Comparison of ENCODE assay signal across 9 mouse cellular contexts in genomic region chr17:30752370-30752818, GRCm38 (mm10).
DNase-seq lines count a peak whose midpoint lies in the region; ATAC-seq and TF ChIP-seq lines count a peak whose summit lies in the region.
"Had no signal": no experiment of that assay in that cellular context is flagged by ENCODE, and none has a peak within 500 bp of the region (broad histone marks: within the 10 kb centered on the region; RNA-seq: fewer than 3 reads in every experiment).

No protein-coding gene starts in this region.

- H3K9ac ChIP-seq in stomach, postnatal 0 days (ENCODE audit: low read length) = no peak overlapping the region
- H3K9ac ChIP-seq: liver, embryonic 15.5 days had no signal

- H3K4me3 ChIP-seq in gastrocnemius, adult 2 months = peak overlapping the region; percentile 22
- no peak overlapping the region for H3K4me3 ChIP-seq in stomach, postnatal 0 days (ENCODE audit: low read depth, low read length)
- H3K4me3 ChIP-seq: liver, embryonic 15.5 days had no signal

- H3K4me2 ChIP-seq in stomach, postnatal 0 days (replicated peaks; ENCODE audit: low read depth) = no peak overlapping the region
- H3K4me2 ChIP-seq: liver, embryonic 15.5 days had no signal

- TF ChIP-seq CTCF in gastrocnemius, adult 2 months (IDR thresholded peaks at IDR 0.05) = no peak
- TF ChIP-seq CTCF in stomach, postnatal 0 days (IDR thresholded peaks at IDR 0.05; ENCODE audit: low read depth) = no peak

- no peak overlapping the region for H3K27ac ChIP-seq in gastrocnemius, adult 2 months
- no peak overlapping the region for H3K27ac ChIP-seq in stomach, postnatal 0 days (replicated peaks)
- H3K27ac ChIP-seq: liver, embryonic 15.5 days had no signal

- no peaks in the 10 kb centered on the region for H3K36me3 ChIP-seq in stomach, postnatal 0 days (ENCODE audit: control insufficient read depth, insufficient read depth, low read length)
- H3K36me3 ChIP-seq: liver, embryonic 15.5 days had no signal

- intact Hi-C loops in gastrocnemius, adult 2 months (cut with DNase I) = no loop called here
- intact Hi-C loops in gastrocnemius, postnatal 36 days (cut with DNase I) = no loop called here

- WGBS in stomach, postnatal 0 days = 47% methylated on average over 12 of the region's 12 CpGs

- no peak for ATAC-seq in stomach, postnatal 0 days (ENCODE audit: low FRiP score, low TSS enrichment)

- no peak for TF ChIP-seq EP300 in stomach, postnatal 0 days (optimal IDR thresholded peaks at IDR 0.05)

- no peaks in the 10 kb centered on the region for H3K4me1 ChIP-seq in stomach, postnatal 0 days (replicated peaks; ENCODE audit: control insufficient read depth, insufficient read depth)
- H3K4me1 ChIP-seq: liver, embryonic 15.5 days had no signal

- H3K27me3 ChIP-seq in stomach, postnatal 0 days (ENCODE audit: control insufficient read depth, insufficient read depth, low read length) = no peaks in the 10 kb centered on the region
- H3K27me3 ChIP-seq: liver, embryonic 15.5 days had no signal

- DNase-seq in gastrocnemius, adult 2 months = no peak
- no peak for DNase-seq in gastrocnemius, postnatal 36 days
- peak; percentile 15 for DNase-seq in cerebellum, adult 9-10 months
- peak; percentile 86 for DNase-seq in layer of hippocampus, adult 9-11 months
- DNase-seq in lung, postnatal 36 days = peak; percentile 61
- no peak for DNase-seq in stomach, postnatal 0 days (ENCODE audit: low spot score)
- no peak for DNase-seq in kidney, postnatal 4 days
- DNase-seq in spleen, adult 12 weeks (ENCODE audit: low spot score) = no peak

- no peaks in the 10 kb centered on the region for H3K9me3 ChIP-seq in stomach, postnatal 0 days (ENCODE audit: control insufficient read depth, low read length)
- H3K9me3 ChIP-seq: liver, embryonic 15.5 days had no signal

Comparison
In these comparisons a context has a peak if more than half of its experiments do, and no peak if none do; other contexts are left out.
1. DNase-seq: peak in cerebellum, adult 9-10 months (single experiment), layer of hippocampus, adult 9-11 months (single experiment) and lung, postnatal 36 days (single experiment); none in gastrocnemius, adult 2 months (single experiment), gastrocnemius, postnatal 36 days (0 of 2), stomach, postnatal 0 days (single experiment), kidney, postnatal 4 days (0 of 2) and spleen, adult 12 weeks (single experiment).